Mouse (Mus musculus) liver, embryonic 11.5 days (tissue): ENCODE measurements at regions not wholly inside any gene's neighbourhood (a gene's known extent, or its start where the extent isn't known, plus 50 kb on each side); places are given as distances from the start of the nearest gene placed in this dataset.

Source experiments
- ATAC-seq: fragments of 200-750 bp; cut with Nextera tagmentation; replicated peaks from 2 replicates; pipeline ENCODE4 v1.8.0; 2017; ENCODE audit warnings: moderate number of reproducible peaks, mild to moderate bottlenecking, moderate TSS enrichment, moderate library complexity; ENCODE audit not compliant: low FRiP score
- DNase-seq: peaks from one replicate; pipeline ENCODE4 v3.0.0-alpha.2; 2017; ENCODE audit warnings: low spot score
- H3K27ac ChIP-seq: fragments of 300-500 bp; sonication (generic); 2 replicates; pipeline ENCODE4 v1.5.1; 2014; ENCODE audit warnings: mild to moderate bottlenecking, low read depth, low read length, control low read depth
- H3K27me3 ChIP-seq: fragments of 300-500 bp; sonication (generic); replicated peaks from 2 replicates; pipeline ENCODE4 v1.6.1; 2014; ENCODE audit warnings: low read length, mixed read lengths; ENCODE audit not compliant: control insufficient read depth, insufficient read depth
- H3K36me3 ChIP-seq: fragments of 300-500 bp; sonication (generic); 2 replicates; pipeline ENCODE4 v1.6.1; 2014; ENCODE audit warnings: mild to moderate bottlenecking, low read length, moderate library complexity, mixed read lengths; ENCODE audit not compliant: control insufficient read depth, insufficient read depth
- H3K4me1 ChIP-seq: fragments of 300-500 bp; sonication (generic); replicated peaks from 2 replicates; pipeline ENCODE4 v1.6.1; 2014; ENCODE audit warnings: low read length, mixed read lengths; ENCODE audit not compliant: control insufficient read depth, insufficient read depth
- H3K4me2 ChIP-seq: fragments of 300-500 bp; sonication (generic); 2 replicates; pipeline ENCODE4 v1.6.1; 2014; ENCODE audit warnings: mild to moderate bottlenecking, control low read depth, moderate library complexity
- H3K4me3 ChIP-seq: fragments of 300-500 bp; sonication (generic); 2 replicates; pipeline ENCODE4 v1.5.1; 2014; ENCODE audit warnings: low read depth, low read length, control low read depth
- H3K9ac ChIP-seq: fragments of 300-500 bp; sonication (generic); 2 replicates; pipeline ENCODE4 v1.6.1; 2014; ENCODE audit warnings: low read depth, low read length, control low read depth
- H3K9me3 ChIP-seq: fragments of 300-500 bp; sonication (generic); 2 replicates; pipeline ENCODE4 v1.6.1; 2016; ENCODE audit warnings: low read length, inconsistent platforms, mixed read lengths; ENCODE audit not compliant: control insufficient read depth
- WGBS: fragments of 180-500 bp; shearing (Covaris S2); extraction: QIAGEN DNeasy Blood & Tissue Kit; methylation state at CpG from one replicate; pipeline ENCODE4 v1.1.7; 2014; 5-methylcytosine and 5-hydroxymethylcytosine counted together

DNA sequence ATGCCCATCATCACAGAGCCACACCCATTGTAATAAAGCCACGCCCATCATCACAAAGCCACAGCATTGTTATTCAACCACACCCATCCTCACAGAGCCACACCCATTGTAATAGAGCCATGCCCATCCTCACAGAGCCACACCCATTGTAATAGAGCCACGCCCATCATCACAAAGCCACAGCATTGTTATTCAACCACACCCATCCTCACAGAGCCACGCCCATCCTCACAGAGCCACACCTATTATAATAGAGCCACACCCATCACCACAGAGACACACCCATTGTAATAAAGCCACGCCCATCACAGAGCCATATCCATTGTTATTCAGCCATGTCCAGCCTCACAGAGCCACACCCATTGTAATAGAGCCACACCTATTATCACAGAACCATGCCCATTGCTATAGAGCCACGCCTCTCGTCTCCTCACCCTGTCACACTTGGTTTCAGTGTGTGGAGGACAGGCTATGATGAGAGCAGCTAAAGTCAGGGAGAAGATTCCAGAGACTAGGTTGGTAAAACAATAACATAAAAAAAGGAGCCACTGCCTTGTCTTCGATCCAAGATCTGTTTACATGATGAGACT lies 85.6 kb downstream of the Gxylt1 start:
- 80% methylated on average over 7 of the region's 7 CpGs for WGBS
- no peak overlapping the region for H3K27ac ChIP-seq
- H3K27me3 ChIP-seq: no peaks in the 10 kb centered on the region
- no peak overlapping the region for H3K4me3 ChIP-seq
- no peak for DNase-seq
- H3K9me3 ChIP-seq: 0 out of 2 replicates have a peak, but pooled peaks cover 3% of the 10 kb centered on the region
- H3K4me1 ChIP-seq: no peaks in the 10 kb centered on the region
- H3K4me2 ChIP-seq: no peak overlapping the region
- ATAC-seq: no peak
- no peaks in the 10 kb centered on the region for H3K36me3 ChIP-seq
- no peak overlapping the region for H3K9ac ChIP-seq

DNA sequence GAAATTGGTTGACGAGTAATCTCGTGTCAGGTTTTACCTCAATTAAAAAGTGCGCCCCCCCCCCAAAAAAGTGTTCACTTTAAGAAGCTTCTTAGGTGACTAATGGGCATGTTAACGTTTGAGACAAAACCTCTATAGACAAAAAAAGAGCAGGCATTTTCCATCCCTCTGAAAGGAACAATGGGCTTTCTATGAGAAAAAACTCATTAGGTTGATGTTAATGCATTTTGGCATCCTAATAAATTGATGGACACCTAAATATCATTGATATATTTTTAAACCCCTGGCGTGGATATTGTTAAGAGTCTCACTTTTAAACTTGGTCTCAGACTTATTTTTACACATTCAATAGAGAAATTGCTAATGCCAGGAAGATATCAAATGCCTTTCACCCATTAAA lies 98.8 kb downstream of the Gxylt1 start:
- H3K36me3 ChIP-seq: no peaks in the 10 kb centered on the region
- H3K27me3 ChIP-seq: no peaks in the 10 kb centered on the region
- H3K4me3 ChIP-seq: no peak overlapping the region
- no peak overlapping the region for H3K9ac ChIP-seq
- WGBS: 80% methylated on average over 5 of the region's 5 CpGs
- H3K9me3 ChIP-seq: no peaks in the 10 kb centered on the region
- H3K27ac ChIP-seq: no peak overlapping the region
- ATAC-seq: no peak
- H3K4me2 ChIP-seq: no peak overlapping the region
- no peak for DNase-seq
- no peaks in the 10 kb centered on the region for H3K4me1 ChIP-seq

DNA sequence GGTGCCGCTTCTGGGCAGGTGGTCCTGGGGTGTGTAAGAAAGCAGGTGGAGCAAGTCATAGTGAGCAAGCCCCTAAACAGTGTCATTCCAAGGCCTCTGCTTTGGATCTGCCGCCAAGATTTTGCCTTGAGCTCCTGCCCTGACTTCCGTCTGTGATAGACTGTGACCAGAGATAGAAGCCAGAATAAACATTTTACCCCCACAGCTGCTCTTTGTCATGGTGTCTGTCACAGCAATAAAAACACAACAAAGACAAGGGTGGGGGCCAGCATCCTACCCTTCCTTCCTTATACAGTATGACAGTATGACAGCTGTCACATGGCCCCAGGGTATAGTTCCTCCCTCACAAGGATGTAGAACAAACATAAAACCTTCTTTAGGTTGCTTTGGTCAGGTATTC lies 106.2 kb downstream of the Gxylt1 start:
- Histone ChIP-seq H3K4me1 (no peaks in the 10 kb centered on the region), H3K27me3 (no peaks in the 10 kb centered on the region), H3K27ac (no peak overlapping the region), H3K9me3 (no peaks in the 10 kb centered on the region), H3K9ac (no peak overlapping the region), H3K4me2 (no peak overlapping the region), H3K4me3 (no peak overlapping the region), H3K36me3 (no peaks in the 10 kb centered on the region)
- no peak for ATAC-seq
- WGBS: 74% methylated on average over 3 of the region's 3 CpGs
- no peak for DNase-seq

DNA sequence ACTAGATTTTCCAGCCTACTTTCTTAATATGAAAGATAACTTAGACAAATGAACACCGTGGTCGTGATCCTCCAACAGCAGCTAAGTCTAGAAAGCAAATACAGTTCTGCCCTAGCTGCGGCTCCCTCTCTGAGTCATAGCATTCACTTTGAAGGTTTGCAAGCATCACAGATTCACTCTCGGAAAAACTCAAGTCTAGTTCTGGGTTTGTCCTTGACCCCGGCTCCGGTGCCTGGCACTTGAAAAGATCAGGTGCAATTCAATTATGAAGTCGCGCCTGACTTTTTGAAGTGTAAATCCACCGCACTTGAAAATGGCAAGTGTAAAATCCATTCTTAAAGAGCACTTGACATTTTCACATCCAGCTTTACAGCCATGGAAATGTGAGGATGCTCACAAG lies 107.5 kb downstream of the Gxylt1 start:
- no peak for ATAC-seq

DNA sequence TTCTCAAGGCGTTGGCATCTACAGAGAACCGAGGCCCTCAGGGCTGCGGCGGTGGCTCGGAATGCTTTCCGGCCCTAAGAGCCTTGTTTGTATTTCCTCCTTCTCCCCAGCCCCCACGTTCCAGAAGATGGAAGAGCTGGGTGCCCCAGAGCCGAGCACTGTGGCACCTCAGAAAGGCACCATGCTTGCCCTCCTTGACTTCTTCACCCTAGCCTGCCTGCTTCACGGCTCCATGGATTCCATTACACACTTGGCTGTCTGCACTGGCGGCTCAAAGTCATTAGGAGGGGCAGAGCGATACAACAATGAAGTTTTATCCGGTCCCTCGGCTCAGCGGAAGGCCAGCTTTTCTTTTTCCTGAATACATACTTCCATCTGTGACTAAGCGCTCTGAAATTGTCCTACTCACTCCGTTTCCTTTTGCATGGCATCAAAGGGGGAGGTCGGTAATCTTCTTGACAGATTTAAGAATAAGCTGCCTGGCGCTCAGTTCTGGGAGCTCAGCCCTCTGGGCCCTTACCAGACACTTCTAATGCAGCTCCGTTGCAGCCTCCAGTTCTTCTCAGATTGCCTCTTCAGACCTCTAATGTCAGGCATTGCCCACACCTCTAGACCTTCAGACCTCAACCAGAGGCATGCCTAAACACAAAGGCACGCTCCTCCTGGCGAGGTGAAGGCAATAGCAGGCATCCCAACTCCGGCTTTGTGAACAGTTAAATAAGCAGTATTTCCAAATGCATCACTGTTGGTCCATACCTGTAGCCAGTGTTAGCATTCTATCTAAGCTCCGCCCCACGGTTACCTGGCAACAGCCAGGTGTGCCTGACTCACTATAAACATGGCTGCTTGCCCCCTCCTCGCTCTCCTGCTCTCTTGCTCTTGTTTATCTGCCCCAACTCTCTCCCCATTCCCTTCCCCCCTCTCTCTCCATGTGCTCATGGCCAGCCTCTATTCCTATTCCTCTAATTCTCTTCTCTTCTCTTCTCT lies 112.8 kb downstream of the Gxylt1 start:
- no peak overlapping the region for H3K9ac ChIP-seq
- H3K9me3 ChIP-seq: no peaks in the 10 kb centered on the region
- no peak for ATAC-seq
- H3K27me3 ChIP-seq: no peaks in the 10 kb centered on the region
- H3K36me3 ChIP-seq: no peaks in the 10 kb centered on the region
- H3K4me2 ChIP-seq: no peak overlapping the region
- H3K4me3 ChIP-seq: no peak overlapping the region
- no peak for DNase-seq
- no peak overlapping the region for H3K27ac ChIP-seq
- no peaks in the 10 kb centered on the region for H3K4me1 ChIP-seq
- 78% methylated on average over 25 of the region's 25 CpGs for WGBS

More for the DNA sequence above, 107.5 kb downstream of the Gxylt1 start:
- Histone ChIP-seq H3K4me1 (no peaks in the 10 kb centered on the region), H3K27me3 (no peaks in the 10 kb centered on the region), H3K27ac (no peak overlapping the region), H3K9ac (no peak overlapping the region), H3K36me3 (no peaks in the 10 kb centered on the region), H3K4me3 (no peak overlapping the region), H3K4me2 (no peak overlapping the region), H3K9me3 (no peaks in the 10 kb centered on the region)
- DNase-seq: no peak
- 89% methylated on average over 9 of the region's 9 CpGs for WGBS

DNA sequence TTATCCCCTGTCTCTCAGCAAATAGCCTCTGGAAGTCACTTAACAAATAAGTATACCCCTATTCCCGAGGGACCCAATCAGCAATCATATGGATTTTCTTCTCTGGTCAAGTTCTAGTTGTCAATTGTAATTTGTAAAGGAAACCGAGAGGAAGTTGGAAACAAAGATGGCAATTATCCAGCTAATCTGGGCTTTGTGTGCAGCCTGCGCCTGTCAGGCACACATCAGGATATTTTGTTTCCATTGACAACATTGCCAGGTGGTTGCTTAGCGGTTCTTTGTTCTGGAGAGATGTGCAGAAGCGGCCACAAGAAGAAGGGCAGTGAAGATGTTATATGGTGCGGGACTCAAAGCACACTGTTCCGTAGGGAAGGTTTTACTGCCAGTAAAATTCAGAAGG lies 113.7 kb downstream of the Gxylt1 start:
- Histone ChIP-seq H3K9ac (no peak overlapping the region), H3K4me2 (no peak overlapping the region), H3K36me3 (no peaks in the 10 kb centered on the region), H3K27me3 (no peaks in the 10 kb centered on the region), H3K9me3 (no peaks in the 10 kb centered on the region), H3K4me3 (no peak overlapping the region), H3K27ac (no peak overlapping the region), H3K4me1 (no peaks in the 10 kb centered on the region)
- 83% methylated on average over 7 of the region's 7 CpGs for WGBS
- ATAC-seq (no peak), DNase-seq (no peak)

DNA sequence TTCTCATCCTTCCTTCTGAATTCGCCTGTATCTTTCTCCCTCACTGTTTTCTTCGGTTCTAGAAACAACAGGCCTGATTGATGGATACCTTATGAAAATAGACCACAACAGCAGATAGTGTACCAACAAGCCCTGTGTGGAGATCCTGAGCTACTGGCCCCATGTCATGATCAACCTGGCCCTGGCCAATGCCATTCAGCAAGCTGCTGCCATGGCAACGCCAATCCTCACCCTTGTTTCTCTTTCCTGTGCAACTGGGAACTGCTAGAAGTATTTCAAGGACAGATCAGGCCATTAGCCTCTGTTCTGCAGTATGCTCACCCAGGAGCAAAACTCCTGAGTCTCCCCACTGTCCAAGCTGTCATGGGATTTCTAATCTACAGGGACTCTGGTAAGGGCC lies 119.2 kb downstream of the Gxylt1 start:
- H3K9ac ChIP-seq: no peak overlapping the region
- WGBS: 71% methylated on average over 3 of the region's 3 CpGs
- H3K27ac ChIP-seq: no peak overlapping the region
- H3K36me3 ChIP-seq: no peaks in the 10 kb centered on the region
- DNase-seq (no peak), ATAC-seq (no peak)
- no peaks in the 10 kb centered on the region for H3K27me3 ChIP-seq
- H3K4me2 ChIP-seq: no peak overlapping the region
- H3K4me1 ChIP-seq: no peaks in the 10 kb centered on the region
- H3K4me3 ChIP-seq: no peak overlapping the region
- H3K9me3 ChIP-seq: no peaks in the 10 kb centered on the region

DNA sequence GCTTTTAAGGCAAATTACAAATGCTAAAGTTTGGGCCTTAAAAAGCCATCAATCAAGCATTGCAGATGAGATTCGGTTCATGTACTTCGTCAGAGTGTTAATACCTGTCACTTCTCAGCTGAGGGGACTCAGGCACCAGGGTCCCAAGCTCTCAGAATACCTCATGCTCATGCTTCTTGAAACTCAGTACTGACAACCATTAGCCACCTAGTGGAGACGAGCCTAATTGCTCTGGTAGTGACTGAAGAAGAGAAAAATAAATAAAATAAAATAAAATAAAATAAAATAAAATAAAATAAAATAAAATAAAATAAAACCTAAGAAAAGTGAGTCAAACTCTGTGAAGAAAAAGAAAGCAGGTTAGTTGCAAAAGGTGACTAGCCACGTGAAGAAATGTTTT lies 121.0 kb downstream of the Gxylt1 start:
- 49% methylated on average over 4 of the region's 4 CpGs for WGBS
- no peak overlapping the region for H3K4me3 ChIP-seq

DNA sequence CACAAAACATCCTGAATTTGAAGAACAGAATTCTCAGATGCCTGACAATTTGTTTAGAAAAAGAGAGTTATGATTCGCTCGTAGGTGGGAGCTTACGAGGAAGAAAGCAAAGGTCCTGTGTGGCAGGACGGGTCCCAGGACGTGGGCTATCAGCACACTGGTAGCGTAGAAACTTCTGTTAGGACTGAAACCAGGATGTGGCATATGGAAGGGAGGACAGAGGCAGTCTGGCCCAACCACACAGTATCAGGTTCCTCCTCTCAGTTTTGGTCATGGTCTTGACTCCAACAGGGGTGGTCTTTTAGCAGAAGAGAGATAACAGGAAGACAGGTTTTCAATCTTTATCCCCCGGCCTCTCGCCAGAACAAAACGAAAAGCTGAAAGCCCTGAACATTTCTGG lies 130.1 kb downstream of the Gxylt1 start:
- DNase-seq (no peak), ATAC-seq (no peak)
- no peaks in the 10 kb centered on the region for H3K9me3 ChIP-seq
- no peak overlapping the region for H3K27ac ChIP-seq
- H3K36me3 ChIP-seq: no peaks in the 10 kb centered on the region
- H3K4me1 ChIP-seq: no peaks in the 10 kb centered on the region
- no peaks in the 10 kb centered on the region for H3K27me3 ChIP-seq
- no peak overlapping the region for H3K4me3 ChIP-seq
- H3K4me2 ChIP-seq: no peak overlapping the region
- H3K9ac ChIP-seq: no peak overlapping the region
- 57% methylated on average over 9 of the region's 9 CpGs for WGBS

More for the DNA sequence above, 121.0 kb downstream of the Gxylt1 start:
- H3K4me2 ChIP-seq: no peak overlapping the region
- ATAC-seq: no peak
- H3K27ac ChIP-seq: no peak overlapping the region
- no peaks in the 10 kb centered on the region for H3K27me3 ChIP-seq
- no peak for DNase-seq
- H3K9ac ChIP-seq: no peak overlapping the region
- H3K4me1 ChIP-seq: no peaks in the 10 kb centered on the region
- no peaks in the 10 kb centered on the region for H3K36me3 ChIP-seq
- H3K9me3 ChIP-seq: no peaks in the 10 kb centered on the region
